Mouse (Mus musculus) adrenal gland, postnatal 4 days (tissue): ENCODE data around the gene Chst8. TPM values are rescaled to one million over a fixed set of nuclear protein-coding genes. Genes with fewer than 3 reads are reported as not detected.

Experiments used
- DNase-seq, 2 experiments: peaks; one replicate each; pipeline ENCODE4 v3.0.0; 2021 to 2022; ENCODE audit warnings: low spot score in 2 of 2, mixed read lengths in 2 of 2
- total RNA-seq, 2 experiments: library from RNA; stranded (reverse); gene quantifications; 2 replicates each; pipeline ENCODE4 v1.2.3; 2021

The Chst8 gene
- total RNA-seq, 2 experiments from 2014 or later, result 8.5 to 14.8 TPM

GRCm38 (mm10) chr7:34805042-34805441 is 7.5 kb downstream of the Chst8 start:
- DNase-seq, result no peak

GRCm38 (mm10) chr7:34799950-34800511 is 12.5 kb downstream of the Chst8 start:
- no peak for DNase-seq

GRCm38 (mm10) chr7:34799404-34799771 is 13.1 kb downstream of the Chst8 start:
- DNase-seq, result no peak

- no peak for DNase-seq
These were observed 13.8 kb downstream of the Chst8 start for GRCm38 (mm10) chr7:34798441-34799403.

GRCm38 (mm10) chr7:34798039-34798438 is 14.5 kb downstream of the Chst8 start:
- DNase-seq, result no peak

- DNase-seq, result no peak
These were observed 22.1 kb downstream of the Chst8 start for GRCm38 (mm10) chr7:34790459-34790858.

GRCm38 (mm10) chr7:34787171-34787570 is 25.3 kb downstream of the Chst8 start:
- DNase-seq, result no peak

GRCm38 (mm10) chr7:34785052-34785451 is 27.5 kb downstream of the Chst8 start:
- no peak for DNase-seq

- no peak for DNase-seq
These were observed 28.0 kb downstream of the Chst8 start for GRCm38 (mm10) chr7:34784469-34784868.

GRCm38 (mm10) chr7:34781988-34782387 is 30.5 kb downstream of the Chst8 start:
- DNase-seq, result no peak

GRCm38 (mm10) chr7:34781217-34781616 is 31.3 kb downstream of the Chst8 start:
- no peak for DNase-seq

GRCm38 (mm10) chr7:34778426-34778825 is 34.1 kb downstream of the Chst8 start:
- no peak for DNase-seq

- DNase-seq, result no peak
These were observed 36.9 kb downstream of the Chst8 start for GRCm38 (mm10) chr7:34775659-34776058.

- DNase-seq, result no peak
These were observed 37.6 kb downstream of the Chst8 start for GRCm38 (mm10) chr7:34774947-34775346.

GRCm38 (mm10) chr7:34774020-34774419 is 38.5 kb downstream of the Chst8 start:
- DNase-seq, result no peak

GRCm38 (mm10) chr7:34773309-34773708 is 39.2 kb downstream of the Chst8 start:
- DNase-seq, result no peak

- DNase-seq, result peak in 1 of 2 experiments; percentile 35
These were observed 43.0 kb downstream of the Chst8 start for GRCm38 (mm10) chr7:34769531-34769930.

GRCm38 (mm10) chr7:34764250-34765148 is 48.0 kb downstream of the Chst8 start:
- no peak for DNase-seq

GRCm38 (mm10) chr7:34759378-34759822 is 53.1 kb downstream of the Chst8 start:
- no peak for DNase-seq

GRCm38 (mm10) chr7:34758721-34759120 is 53.8 kb downstream of the Chst8 start:
- no peak for DNase-seq

GRCm38 (mm10) chr7:34757513-34757912 is 55.0 kb downstream of the Chst8 start:
- DNase-seq, result no peak
